Mouse (Mus musculus) testis, adult 2 months (tissue): ENCODE measurements at regions not wholly inside any gene's neighbourhood (a gene's known extent, or its start where the extent isn't known, plus 50 kb on each side); places are given as distances from the start of the nearest gene placed in this dataset.
A peak's percentile ranks its signal among the peaks of the same experiment; 100 is the strongest.

Experiments
- H3K27ac ChIP-seq: fragments of 200-500 bp; 2 replicates; pipeline ENCODE4 v1.5.1; 2012; ENCODE audit warnings: low read depth, low read length; ENCODE audit not compliant: control insufficient read depth, insufficient read depth
- H3K27me3 ChIP-seq: fragments of 200-500 bp; 2 replicates; pipeline ENCODE4 v1.6.1; 2012; ENCODE audit warnings: mild to moderate bottlenecking, low read length, moderate library complexity; ENCODE audit not compliant: control insufficient read depth, insufficient read depth
- H3K36me3 ChIP-seq: fragments of 200-500 bp; 2 replicates; pipeline ENCODE4 v1.6.1; 2012; ENCODE audit warnings: mild to moderate bottlenecking, low read length; ENCODE audit not compliant: control insufficient read depth, insufficient read depth
- H3K4me1 ChIP-seq: fragments of 200-500 bp; 2 replicates; pipeline ENCODE4 v1.6.1; 2012; ENCODE audit warnings: low read length; ENCODE audit not compliant: control insufficient read depth, insufficient read depth
- H3K4me3 ChIP-seq: fragments of 200-500 bp; 2 replicates; pipeline ENCODE4 v1.5.1; 2012; ENCODE audit warnings: low read depth, mild to moderate bottlenecking, low read length, moderate library complexity, mixed read lengths; ENCODE audit not compliant: control insufficient read depth
- CTCF ChIP-seq: fragments of 200-500 bp; IDR thresholded peaks from 2 replicates; pipeline ENCODE4 v1.5.1; 2012; ENCODE audit warnings: low read depth, mild to moderate bottlenecking, inconsistent platforms, low read length, moderate library complexity; ENCODE audit not compliant: control insufficient read depth, insufficient read depth, insufficient replicate concordance
- POLR2A ChIP-seq: fragments of 200-500 bp; IDR thresholded peaks from 2 replicates; pipeline ENCODE4 v1.6.1; 2012; ENCODE audit warnings: low read depth, mild to moderate bottlenecking, inconsistent platforms, low read length, moderate library complexity; ENCODE audit not compliant: control insufficient read depth

- H3K4me1 ChIP-seq: no peaks in the 10 kb centered on the region
- no peaks in the 10 kb centered on the region for H3K36me3 ChIP-seq
- no peaks in the 10 kb centered on the region for H3K27me3 ChIP-seq
- no peak overlapping the region for H3K4me3 ChIP-seq
- TF ChIP-seq CTCF (no peak), POLR2A (no peak)
- H3K27ac ChIP-seq: no peak overlapping the region
Measured at GRCm38 (mm10) chr4:142633667-142634350, 394.6 kb upstream of the Kazn start.

DNA sequence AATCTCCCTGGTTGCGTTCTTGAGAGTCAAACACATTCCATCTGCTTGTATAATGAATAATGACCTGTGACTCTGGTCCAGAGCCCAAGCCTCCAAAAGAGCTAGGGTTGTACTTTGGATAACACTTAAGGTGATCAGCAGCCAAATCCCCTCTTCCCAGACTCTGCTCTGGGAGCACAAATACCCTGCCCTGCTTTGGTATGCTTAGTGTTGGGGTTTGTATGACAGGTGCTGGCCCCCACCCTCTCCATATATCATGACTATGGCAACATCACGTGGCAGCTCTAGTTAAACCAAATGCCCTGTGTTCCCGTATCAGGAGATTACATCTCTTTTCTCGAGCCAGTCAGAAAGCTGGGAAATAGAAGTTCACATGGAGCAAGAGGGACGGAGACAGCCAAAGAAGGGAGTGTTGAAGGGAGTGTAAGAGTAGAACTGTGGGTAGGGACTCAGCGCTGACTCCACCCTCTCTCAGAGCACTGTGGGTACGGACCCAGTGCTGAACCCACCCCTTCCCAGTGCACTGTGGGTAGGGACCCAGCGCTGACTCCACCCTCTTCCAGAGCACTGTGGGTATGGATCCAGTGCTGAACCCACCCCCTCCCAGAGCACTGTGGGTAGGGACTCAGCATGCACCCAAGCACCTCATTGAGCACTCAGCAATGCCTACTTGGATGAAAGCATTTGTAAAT is 387.4 kb upstream of the Kazn start:
- H3K4me3 ChIP-seq: no peak overlapping the region
- no peaks in the 10 kb centered on the region for H3K36me3 ChIP-seq
- H3K4me1 ChIP-seq: no peaks in the 10 kb centered on the region
- H3K27me3 ChIP-seq: no peaks in the 10 kb centered on the region
- TF ChIP-seq POLR2A: no peak
- no peak for TF ChIP-seq CTCF
- H3K27ac ChIP-seq: no peak overlapping the region

- Histone ChIP-seq H3K36me3 (no peaks in the 10 kb centered on the region), H3K27ac (no peak overlapping the region), H3K4me1 (no peaks in the 10 kb centered on the region), H3K27me3 (no peaks in the 10 kb centered on the region), H3K4me3 (no peak overlapping the region)
- TF ChIP-seq CTCF (no peak), POLR2A (no peak)
Measured at GRCm38 (mm10) chr4:142625456-142625855, 386.3 kb upstream of the Kazn start.

DNA sequence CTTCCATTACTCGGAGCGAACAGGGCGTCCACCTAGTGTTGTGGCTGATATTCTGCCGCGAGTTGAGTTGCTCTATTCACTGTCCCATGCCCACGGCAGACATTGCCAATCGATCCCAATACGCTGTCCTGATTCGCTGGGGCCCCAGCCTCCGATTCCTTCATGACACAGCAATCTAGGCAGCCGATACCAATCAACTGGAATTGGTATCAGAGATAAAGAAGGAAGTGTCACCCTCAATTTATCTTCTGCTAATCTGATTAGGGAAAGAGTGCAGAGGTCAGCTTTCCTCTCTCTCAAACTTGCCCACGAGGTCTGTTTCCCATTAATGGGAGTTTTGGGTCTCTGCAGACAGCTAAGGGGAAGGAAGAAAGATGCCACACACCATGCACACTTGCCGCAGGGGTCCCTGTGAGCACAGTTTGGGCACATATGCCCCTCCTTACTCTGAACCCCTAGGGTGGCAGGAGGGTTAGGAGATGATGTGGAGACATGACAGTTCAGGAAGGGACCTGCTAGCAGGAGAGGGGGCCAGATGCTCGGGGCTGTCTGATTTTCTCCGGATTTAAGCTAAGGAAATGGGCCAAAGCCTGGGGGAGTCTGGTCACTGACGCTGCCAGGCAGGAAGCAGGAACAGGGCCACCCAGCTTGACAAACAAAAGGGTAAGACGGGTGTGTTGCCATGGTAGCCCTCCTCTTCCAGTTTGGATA is 383.1 kb upstream of the Kazn start:
- Histone ChIP-seq H3K27ac (no peak overlapping the region), H3K4me3 (no peak overlapping the region), H3K27me3 (no peaks in the 10 kb centered on the region), H3K36me3 (no peaks in the 10 kb centered on the region), H3K4me1 (no peaks in the 10 kb centered on the region)
- TF ChIP-seq CTCF (no peak), POLR2A (no peak)

DNA sequence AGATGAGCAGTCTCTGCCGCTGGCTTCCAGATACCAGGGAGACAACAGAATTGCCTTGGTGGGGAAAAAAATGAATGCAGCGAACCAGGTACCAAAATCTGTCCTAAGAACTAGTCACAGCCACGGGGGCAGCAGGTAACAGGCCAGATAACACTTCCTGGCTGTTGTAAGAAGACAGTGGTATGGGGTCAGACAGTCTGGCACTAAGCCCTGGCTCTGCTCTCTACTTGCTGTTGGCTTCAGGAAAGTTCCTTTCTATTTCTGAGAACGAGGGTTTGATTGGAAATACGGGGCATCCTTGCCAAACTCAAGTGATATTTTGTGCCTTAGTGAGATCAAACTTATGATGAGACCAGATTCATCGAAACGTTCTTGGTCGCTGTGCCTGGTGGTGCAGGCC is 380.2 kb upstream of the Kazn start:
- Histone ChIP-seq H3K36me3 (no peaks in the 10 kb centered on the region), H3K4me1 (no peaks in the 10 kb centered on the region), H3K4me3 (no peak overlapping the region), H3K27me3 (no peaks in the 10 kb centered on the region), H3K27ac (no peak overlapping the region)
- TF ChIP-seq CTCF (no peak), POLR2A (no peak)

GRCm38 (mm10) chr4:142618770-142619169 is 379.6 kb upstream of the Kazn start:
- TF ChIP-seq CTCF: no peak
- no peak for TF ChIP-seq POLR2A
- no peak overlapping the region for H3K4me3 ChIP-seq
- no peak overlapping the region for H3K27ac ChIP-seq
- H3K4me1 ChIP-seq: no peaks in the 10 kb centered on the region
- no peaks in the 10 kb centered on the region for H3K36me3 ChIP-seq
- no peaks in the 10 kb centered on the region for H3K27me3 ChIP-seq

DNA sequence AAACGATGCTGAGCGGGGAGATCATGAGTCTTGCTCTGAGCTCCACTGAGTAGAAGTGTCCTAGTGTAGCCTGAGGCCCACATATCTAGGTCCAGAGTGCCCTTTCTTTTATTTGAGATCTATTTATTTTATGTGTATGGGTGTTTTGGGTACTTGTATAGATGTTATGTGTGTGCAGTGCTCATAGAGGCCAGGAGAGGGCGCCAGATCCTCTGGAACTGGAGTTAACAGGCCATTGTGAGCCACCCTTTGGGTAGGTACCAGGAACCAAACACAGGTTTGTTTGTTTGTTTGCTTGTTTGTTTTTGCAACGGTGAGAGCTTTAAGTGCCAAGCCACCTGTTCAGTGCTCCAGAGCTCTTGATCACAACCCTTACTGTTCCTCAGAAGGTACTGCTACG is 378.5 kb upstream of the Kazn start:
- Histone ChIP-seq H3K36me3 (no peaks in the 10 kb centered on the region), H3K27me3 (no peaks in the 10 kb centered on the region), H3K27ac (no peak overlapping the region), H3K4me1 (no peaks in the 10 kb centered on the region), H3K4me3 (no peak overlapping the region)
- TF ChIP-seq CTCF: peak; percentile 75; the same call in 1 of the 2 replicates
- no peak for TF ChIP-seq POLR2A
